Mouse (Mus musculus) MEL (cell line): ENCODE data around the gene Fam114a2. TPM values are rescaled to one million over a fixed set of nuclear protein-coding genes. Genes with fewer than 3 reads are reported as not detected.

ENCODE experiments used
- DNase-seq: peaks from one replicate; pipeline ENCODE4 v3.0.0; 2011; ENCODE audit warnings: low read depth, low spot score
- H3K27ac ChIP-seq: 2 replicates; pipeline ENCODE4 v1.5.1; 2012; ENCODE audit warnings: low read depth, mild to moderate bottlenecking, control low read depth, low read length, moderate library complexity; ENCODE audit not compliant: control insufficient read depth
- H3K27me3 ChIP-seq, 2 experiments: fragments of 150-350 bp in 1 of 2; sonication (generic) in 1 of 2; 2 replicates each; pipeline ENCODE4 v1.6.1; 2012; ENCODE audit warnings: low read length in 2 of 2, mild to moderate bottlenecking in 2 of 2, improper control_type of control experiment in 1 of 2, moderate library complexity in 1 of 2; ENCODE audit not compliant: insufficient read depth in 2 of 2, control insufficient read depth in 1 of 2
- H3K36me3 ChIP-seq, 2 experiments: 2 replicates each; pipeline ENCODE4 v1.6.1; 2012 to 2014; ENCODE audit warnings: low read length in 2 of 2, improper control_type of control experiment in 1 of 2, inconsistent platforms in 1 of 2, mild to moderate bottlenecking in 1 of 2; ENCODE audit not compliant: insufficient read depth in 2 of 2, control insufficient read depth in 1 of 2
- H3K4me1 ChIP-seq, 2 experiments: fragments of 150-350 bp in 1 of 2; sonication (generic) in 1 of 2; 2 replicates each; pipeline ENCODE4 v1.6.1; 2012; ENCODE audit warnings: low read length in 2 of 2, improper control_type of control experiment in 1 of 2, mild to moderate bottlenecking in 1 of 2; ENCODE audit not compliant: insufficient read depth in 2 of 2, control insufficient read depth in 1 of 2
- H3K4me3 ChIP-seq, 2 experiments: fragments of 150-350 bp in 1 of 2; sonication (generic) in 1 of 2; 2 replicates each; pipeline ENCODE4 v1.5.1; 2012; ENCODE audit warnings: low read depth in 2 of 2, low read length in 2 of 2, mild to moderate bottlenecking in 2 of 2, moderate library complexity in 2 of 2, control low read depth in 1 of 2, improper control_type of control experiment in 1 of 2; ENCODE audit not compliant: control insufficient read depth in 1 of 2, insufficient read depth in 1 of 2
- H3K79me2 ChIP-seq: 2 replicates; pipeline ENCODE4 v1.6.1; 2012; ENCODE audit warnings: mild to moderate bottlenecking, low read length, moderate library complexity; ENCODE audit not compliant: control insufficient read depth, poor library complexity, insufficient read depth
- H3K9ac ChIP-seq: 2 replicates; pipeline ENCODE4 v1.6.1; 2012; ENCODE audit warnings: low read depth, mild to moderate bottlenecking, control low read depth, low read length, moderate library complexity; ENCODE audit not compliant: control insufficient read depth, poor library complexity, severe bottlenecking
- H3K9me3 ChIP-seq: fragments of 150-350 bp; sonication (generic); replicated peaks from 2 replicates; pipeline ENCODE4 v1.6.1; 2012; ENCODE audit warnings: mild to moderate bottlenecking, low read length, improper control_type of control experiment, moderate library complexity; ENCODE audit not compliant: insufficient read depth
- BHLHE40 ChIP-seq: IDR thresholded peaks from 2 replicates; pipeline ENCODE4 v1.6.1; 2012; ENCODE audit warnings: low read depth, mild to moderate bottlenecking, inconsistent platforms, low read length, improper control_type of control experiment, borderline replicate concordance
- CHD1 ChIP-seq: IDR thresholded peaks from 2 replicates; pipeline ENCODE4 v1.6.1; 2012; ENCODE audit warnings: low read depth, mild to moderate bottlenecking, inconsistent platforms, low read length, improper control_type of control experiment
- ETS1 ChIP-seq: IDR thresholded peaks from 2 replicates; pipeline ENCODE4 v1.6.1; 2012; ENCODE audit warnings: low read depth, mild to moderate bottlenecking, inconsistent platforms, low read length, improper control_type of control experiment, moderate library complexity
- HCFC1 ChIP-seq: IDR thresholded peaks from 2 replicates; pipeline ENCODE4 v1.6.1; 2012; ENCODE audit warnings: low read depth, mild to moderate bottlenecking, inconsistent platforms, low read length, improper control_type of control experiment, moderate library complexity
- JUND ChIP-seq: IDR thresholded peaks from 2 replicates; pipeline ENCODE4 v1.6.1; 2011; ENCODE audit warnings: low read depth, mild to moderate bottlenecking, improper control_type of control experiment, low read length
- MYC ChIP-seq: IDR thresholded peaks from 2 replicates; pipeline ENCODE4 v1.6.1; 2011; ENCODE audit warnings: low read depth, mild to moderate bottlenecking, low read length, improper control_type of control experiment, moderate library complexity
- NELFE ChIP-seq: IDR thresholded peaks from 2 replicates; pipeline ENCODE4 v1.6.1; 2011; ENCODE audit warnings: low read depth, low read length, improper control_type of control experiment
- NRF1 ChIP-seq: IDR thresholded peaks from 2 replicates; pipeline ENCODE4 v1.6.1; 2014; ENCODE audit warnings: low read depth, mild to moderate bottlenecking, inconsistent platforms, low read length, improper control_type of control experiment, moderate library complexity; ENCODE audit not compliant: poor library complexity, insufficient read depth, severe bottlenecking
- TAL1 ChIP-seq: IDR thresholded peaks from 2 replicates; pipeline ENCODE4 v1.6.1; 2012; ENCODE audit warnings: mild to moderate bottlenecking, inconsistent platforms, low read length, moderate library complexity, mixed read lengths
- TBP ChIP-seq: IDR thresholded peaks from 2 replicates; pipeline ENCODE4 v1.8.0; 2011; ENCODE audit warnings: low read depth, low read length, improper control_type of control experiment
- UBTF ChIP-seq: IDR thresholded peaks from 2 replicates; pipeline ENCODE4 v1.6.1; 2012; ENCODE audit warnings: low read depth, mild to moderate bottlenecking, inconsistent platforms, low read length, improper control_type of control experiment, moderate library complexity, borderline replicate concordance; ENCODE audit not compliant: insufficient read depth
- USF1 ChIP-seq: IDR thresholded peaks from 2 replicates; pipeline ENCODE4 v1.6.1; 2014; ENCODE audit warnings: low read depth, mild to moderate bottlenecking, inconsistent platforms, low read length, improper control_type of control experiment, moderate library complexity
- USF2 ChIP-seq, 2 experiments: IDR thresholded peaks; 2 replicates each; pipeline ENCODE4 v1.6.1; 2011 to 2012; ENCODE audit warnings: improper control_type of control experiment in 2 of 2, low read length in 2 of 2, borderline replicate concordance in 1 of 2, inconsistent platforms in 1 of 2, low read depth in 1 of 2, mild to moderate bottlenecking in 1 of 2; ENCODE audit not compliant: insufficient read depth in 1 of 2
- ZC3H11A ChIP-seq: IDR thresholded peaks from 2 replicates; pipeline ENCODE4 v1.6.1; 2012; ENCODE audit warnings: low read depth, mild to moderate bottlenecking, inconsistent platforms, low read length, improper control_type of control experiment
- ZMIZ1 ChIP-seq: IDR thresholded peaks from 2 replicates; pipeline ENCODE4 v1.6.1; 2012; ENCODE audit warnings: low read depth, mild to moderate bottlenecking, inconsistent platforms, low read length, improper control_type of control experiment, moderate library complexity
- polyA plus RNA-seq, 2 experiments: library from polyadenylated mRNA; stranded (reverse) in 1 of 2; unstranded in 1 of 2; fragments of >175 nt in 1 of 2; fragments of >200 nt in 1 of 2; gene quantifications; 2 replicates each; pipeline versions ENCODE4 v1.2.1 to v1.2.4; 2012; ENCODE audit warnings: low replicate concordance in 2 of 2, low read depth in 1 of 2; ENCODE audit not compliant: insufficient read length in 2 of 2, insufficient read depth in 1 of 2, missing spikeins in 1 of 2
- total RNA-seq: library from RNA; depleted of rRNA; stranded (reverse); fragments of 300-350 nt; gene quantifications from 2 replicates; pipeline ENCODE4 v1.2.3, GENCODE M21; 2012

Gene Fam114a2
- total and polyA plus RNA-seq, 3 experiments, result 39.5 to 42.3 TPM; not detected in 1

DNA sequence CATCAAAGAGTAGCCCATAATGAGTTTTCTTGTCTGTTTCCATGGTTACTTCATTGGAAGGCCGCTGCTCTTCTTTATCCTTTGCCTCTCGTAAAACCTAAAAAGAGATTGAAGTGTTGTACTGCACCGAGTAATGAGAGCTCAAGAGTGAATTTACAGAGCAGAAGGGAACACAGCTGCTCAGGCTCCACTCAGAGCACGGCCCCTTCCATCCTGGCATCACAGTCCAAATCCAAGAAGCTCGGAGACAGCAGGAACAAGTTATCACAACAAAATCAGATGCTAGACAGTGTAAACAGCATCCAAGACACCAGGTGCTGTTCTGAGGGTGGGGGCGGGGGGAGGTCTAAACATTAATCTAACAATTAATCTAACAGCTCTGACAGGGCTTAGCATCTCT is 11.5 kb downstream of the Fam114a2 start:
- Histone ChIP-seq H3K79me2 (no peaks in the 10 kb centered on the region), H3K9ac (no peak overlapping the region), H3K9me3 (no peaks in the 10 kb centered on the region), H3K4me1 (peaks cover 0 to 6% of the 10 kb centered on the region in 2 experiments; a peak in 2 of 4 replicates), H3K4me3 (no peak overlapping the region), H3K27me3 (no peaks in the 10 kb centered on the region), H3K36me3 (peaks cover 6 to 21% of the 10 kb centered on the region in 2 experiments), H3K27ac (no peak overlapping the region)
- no peak for DNase-seq
- no peak for TF ChIP-seq ZMIZ1
- no peak for TF ChIP-seq JUND
- TF ChIP-seq ZC3H11A, result no peak
- TF ChIP-seq MYC, result no peak

DNA sequence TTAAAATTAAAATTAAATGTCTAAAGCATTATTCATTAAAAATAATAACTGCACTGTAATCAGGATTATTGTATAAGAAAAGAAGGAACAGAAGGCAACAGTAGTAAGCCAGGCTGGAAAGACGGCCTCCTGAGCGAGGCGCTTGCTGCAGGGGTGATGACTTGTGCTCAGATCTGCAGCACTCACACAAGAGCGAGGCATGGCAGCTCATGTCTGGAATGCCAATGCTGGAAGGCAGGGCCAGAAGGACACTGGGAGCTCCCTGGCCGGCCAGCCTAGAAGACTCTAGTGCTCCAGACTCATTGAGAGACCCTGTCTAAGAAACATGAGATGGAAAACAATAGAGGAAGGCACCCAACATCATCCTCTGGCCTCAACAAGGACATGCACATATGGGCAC is 15.3 kb downstream of the Fam114a2 start:
- H3K36me3 ChIP-seq, result peaks cover 6 to 19% of the 10 kb centered on the region in 2 experiments
- no peak for TF ChIP-seq USF1
- TF ChIP-seq TBP, result no peak
- no peak for TF ChIP-seq NELFE
- no peak for TF ChIP-seq TAL1
- no peak for TF ChIP-seq ZMIZ1
- no peak for TF ChIP-seq HCFC1
- TF ChIP-seq NRF1, result no peak
- TF ChIP-seq ETS1, result no peak
- no peak for TF ChIP-seq USF2 (IDR thresholded peaks at IDR 0.05; ENCODE audit: borderline replicate concordance in 1 of 2, insufficient read depth in 1 of 2, low read depth in 1 of 2, low read length in 2 of 2)
- no peak for TF ChIP-seq BHLHE40
- TF ChIP-seq CHD1, result no peak
- no peak for TF ChIP-seq MYC
- no peak for TF ChIP-seq UBTF

More for the DNA sequence above, 15.3 kb downstream of the Fam114a2 start:
- Histone ChIP-seq H3K79me2 (no peaks in the 10 kb centered on the region), H3K9ac (no peak overlapping the region), H3K27ac (no peak overlapping the region), H3K9me3 (no peaks in the 10 kb centered on the region), H3K27me3 (no peaks in the 10 kb centered on the region), H3K4me1 (peaks cover 0 to 6% of the 10 kb centered on the region in 2 experiments; a peak in 2 of 4 replicates), H3K4me3 (no peak overlapping the region)
- DNase-seq, result no peak
